Mouse (Mus musculus) liver, postnatal 0 days (tissue): ENCODE measurements around the gene Laptm4a. TPM values are rescaled to one million over a fixed set of nuclear protein-coding genes. Genes with fewer than 3 reads are reported as not detected.
A peak's percentile ranks its signal among the peaks of the same experiment; 100 is the strongest.

ENCODE experiments used
- ATAC-seq: fragments of 200-750 bp; cut with Nextera tagmentation; 2 replicates; pipeline ENCODE4 v1.8.0; 2017; ENCODE audit warnings: mild to moderate bottlenecking, moderate library complexity
- DNase-seq: peaks from one replicate; pipeline ENCODE4 v3.0.0-alpha.2; 2016
- H3K27ac ChIP-seq: fragments of 300-500 bp; sonication (generic); 2 replicates; pipeline ENCODE4 v1.5.1; 2014; ENCODE audit warnings: antibody characterized with exemption, moderate library complexity, mild to moderate bottlenecking, low read depth
- H3K27me3 ChIP-seq: fragments of 300-500 bp; sonication (generic); 2 replicates; pipeline ENCODE4 v1.6.1; 2014; ENCODE audit warnings: low read length, control low read depth, mixed read lengths; ENCODE audit not compliant: insufficient read depth
- H3K36me3 ChIP-seq: fragments of 300-500 bp; sonication (generic); replicated peaks from 2 replicates; pipeline ENCODE4 v1.6.1; 2014; ENCODE audit warnings: mild to moderate bottlenecking, control low read depth, low read length, moderate library complexity, mixed read lengths; ENCODE audit not compliant: insufficient read depth
- H3K4me1 ChIP-seq: fragments of 300-500 bp; sonication (generic); 2 replicates; pipeline ENCODE4 v1.6.1; 2014; ENCODE audit warnings: antibody characterized with exemption, mild to moderate bottlenecking, control low read depth; ENCODE audit not compliant: insufficient read depth
- H3K4me2 ChIP-seq: fragments of 300-500 bp; sonication (generic); 2 replicates; pipeline ENCODE4 v1.6.1; 2014; ENCODE audit warnings: low read depth, mild to moderate bottlenecking, low read length, moderate library complexity, mixed read lengths
- H3K4me3 ChIP-seq: fragments of 300-500 bp; sonication (generic); 2 replicates; pipeline ENCODE4 v1.5.1; 2014; ENCODE audit warnings: low read depth, low read length
- H3K9ac ChIP-seq: fragments of 300-500 bp; sonication (generic); replicated peaks from 2 replicates; pipeline ENCODE4 v1.6.1; 2014; ENCODE audit warnings: mild to moderate bottlenecking, moderate library complexity
- H3K9me3 ChIP-seq: fragments of 300-500 bp; sonication (generic); 2 replicates; pipeline ENCODE4 v1.6.1; 2016; ENCODE audit warnings: mild to moderate bottlenecking, control low read depth, low read length, mixed read lengths
- CTCF ChIP-seq: sonication (generic); IDR thresholded peaks from 2 replicates; pipeline ENCODE4 v1.5.1; 2016; ENCODE audit warnings: antibody characterized with exemption, low read depth
- EP300 ChIP-seq: IDR thresholded peaks from 2 replicates; pipeline ENCODE4 v1.6.1; 2016; ENCODE audit warnings: antibody characterized with exemption, low read depth, mild to moderate bottlenecking
- WGBS: fragments of 180-500 bp; shearing (Covaris S2); extraction: QIAGEN DNeasy Blood & Tissue Kit; methylation state at CpG from one replicate; pipeline ENCODE4 v1.1.7; 2014; ENCODE audit not compliant: insufficient replicate concordance; 5-methylcytosine and 5-hydroxymethylcytosine counted together
- polyA plus RNA-seq: library from polyadenylated mRNA; unstranded; fragments of >200 nt; fragmentation: Nextera tagmentation; extraction: Ambion mirVana; gene quantifications from 2 replicates; pipeline ENCODE4 v1.2.1, GENCODE M21; 2015

The Laptm4a gene
- polyA plus RNA-seq: 125 and 128 TPM in 2 replicates

- Histone ChIP-seq H3K27ac (peak within 1 kb of the TSS; percentile 100), H3K9ac (peak within 1 kb of the TSS; percentile 95), H3K27me3 (no peaks in the 10 kb centered on the region), H3K4me3 (peak within 1 kb of the TSS; percentile 94), H3K4me2 (peak within 1 kb of the TSS; percentile 77), H3K4me1 (peaks cover 11% of the 10 kb centered on the region), H3K36me3 (peaks cover 5% of the 10 kb centered on the region), H3K9me3 (no peaks in the 10 kb centered on the region)
- WGBS: under 1% methylated on average over 73 of the region's 73 CpGs
- DNase-seq (peak; percentile 96), ATAC-seq (peak; percentile 96)
- TF ChIP-seq CTCF: 0 out of 2 replicates have a peak, but pooled peaks have one; percentile 4
- TF ChIP-seq EP300: peak; percentile 69; the same call in 1 of the 2 replicates
Observed at GRCm38 (mm10) chr12:8921394-8922368, at the start of gene Laptm4a. TSS of gene Laptm4a (plus strand) at chr12:8921664.

DNA sequence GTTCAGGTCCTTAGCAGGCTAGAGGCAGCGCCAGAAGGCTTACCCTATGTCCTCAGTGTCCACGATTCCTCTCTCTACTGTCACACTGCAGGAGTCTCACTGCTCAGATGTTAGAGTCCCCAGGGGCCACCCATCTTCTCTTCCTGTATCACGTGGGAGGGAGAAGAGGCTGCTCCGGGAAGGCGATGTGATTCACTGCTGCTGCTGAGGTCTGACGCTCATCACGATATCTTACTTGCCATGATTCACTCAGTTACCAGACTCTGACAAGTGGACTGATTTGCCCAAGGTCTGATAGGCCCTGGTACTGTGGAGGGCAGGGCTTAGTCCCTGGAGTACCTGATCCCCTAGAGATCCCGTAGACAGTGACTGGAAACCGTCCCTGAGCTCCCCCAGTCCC, 45.9 kb upstream of the Laptm4a start:
- Histone ChIP-seq H3K36me3 (no peaks in the 10 kb centered on the region), H3K9ac (no peak overlapping the region), H3K4me3 (no peak overlapping the region), H3K9me3 (no peaks in the 10 kb centered on the region), H3K4me1 (peaks cover 13% of the 10 kb centered on the region), H3K27ac (no peak overlapping the region), H3K4me2 (no peak overlapping the region), H3K27me3 (no peaks in the 10 kb centered on the region)
- 71% methylated on average over 9 of the region's 9 CpGs for WGBS
- DNase-seq (no peak), ATAC-seq (no peak)
- TF ChIP-seq EP300 (no peak), CTCF (no peak)

DNA sequence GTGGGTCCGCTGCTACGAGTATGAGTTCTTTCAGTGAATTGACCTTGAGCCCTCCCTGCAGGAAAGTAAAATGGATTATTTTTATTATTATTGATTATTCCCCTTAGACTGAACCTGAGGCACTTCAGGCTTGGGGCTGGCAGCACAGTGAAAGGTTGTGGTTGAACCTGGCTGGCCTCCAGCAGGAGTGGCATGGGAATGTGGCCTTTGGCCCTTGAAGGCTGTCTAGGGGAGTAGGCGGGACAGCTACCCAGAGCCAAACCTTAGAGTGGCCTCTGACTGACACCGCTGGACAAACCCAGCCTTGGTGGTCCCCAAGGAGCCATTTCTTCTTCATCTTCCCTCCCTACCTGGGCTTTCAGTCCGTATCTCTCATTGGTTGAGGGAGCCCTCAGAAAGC, 44.6 kb upstream of the Laptm4a start:
- no peak overlapping the region for H3K9ac ChIP-seq
- no peak for TF ChIP-seq EP300
- no peak for TF ChIP-seq CTCF
- peak; percentile 79 for DNase-seq
- ATAC-seq: peak; percentile 79
- WGBS: 57% methylated on average over 5 of the region's 5 CpGs
- H3K4me2 ChIP-seq: no peak overlapping the region
- no peaks in the 10 kb centered on the region for H3K9me3 ChIP-seq
- H3K36me3 ChIP-seq: no peaks in the 10 kb centered on the region
- H3K4me1 ChIP-seq: peaks cover 13% of the 10 kb centered on the region
- H3K27ac ChIP-seq: peak overlapping the region; percentile 41; the same call in 1 of the 2 replicates
- H3K4me3 ChIP-seq: no peak overlapping the region
- no peaks in the 10 kb centered on the region for H3K27me3 ChIP-seq

DNA sequence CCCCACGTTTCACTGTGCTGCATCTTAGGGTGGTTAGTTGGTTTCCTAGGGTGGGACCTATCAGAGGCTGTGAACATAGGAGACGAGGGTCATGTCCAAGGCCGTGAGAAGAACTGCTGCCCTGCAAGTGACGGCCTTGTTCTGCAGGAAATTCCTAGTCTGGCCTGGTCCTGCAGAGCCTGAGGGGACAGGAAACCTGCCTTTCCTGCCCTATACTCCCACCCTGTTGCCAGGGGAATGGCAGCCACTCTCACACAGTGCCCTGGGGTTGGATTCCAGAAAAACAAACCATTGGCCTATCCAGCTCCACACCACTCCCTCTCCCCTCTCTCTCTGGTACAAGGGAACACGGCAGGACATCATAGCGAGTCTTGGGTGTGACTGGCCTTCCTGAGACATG, 44.1 kb upstream of the Laptm4a start:
- Histone ChIP-seq H3K27me3 (no peaks in the 10 kb centered on the region), H3K4me2 (no peak overlapping the region), H3K36me3 (no peaks in the 10 kb centered on the region), H3K4me1 (peaks cover 13% of the 10 kb centered on the region), H3K4me3 (no peak overlapping the region), H3K27ac (peak overlapping the region; percentile 41; the same call in 1 of the 2 replicates), H3K9ac (no peak overlapping the region), H3K9me3 (no peaks in the 10 kb centered on the region)
- ATAC-seq (no peak), DNase-seq (no peak)
- WGBS: 56% methylated on average over 6 of the region's 6 CpGs
- TF ChIP-seq CTCF: no peak
- no peak for TF ChIP-seq EP300

DNA sequence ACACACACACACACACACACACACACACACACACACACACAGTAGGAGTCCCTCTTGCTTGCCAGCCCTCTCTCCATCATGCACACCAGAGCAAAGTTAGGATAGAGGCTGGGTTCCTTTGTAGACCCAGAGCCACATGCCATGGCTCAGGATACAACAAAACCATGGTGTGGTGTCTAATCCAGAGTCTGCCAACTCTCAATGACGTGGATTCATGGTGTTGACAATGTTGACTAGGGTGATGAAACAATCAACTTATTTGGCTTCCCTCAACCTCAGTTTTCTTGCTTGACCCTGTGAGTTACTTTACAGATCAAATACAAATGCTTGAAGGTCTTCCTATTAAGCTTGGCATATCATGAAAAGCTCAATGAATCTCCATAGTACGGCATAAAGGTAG, 42.7 kb upstream of the Laptm4a start:
- peak; percentile 53 for ATAC-seq

DNA sequence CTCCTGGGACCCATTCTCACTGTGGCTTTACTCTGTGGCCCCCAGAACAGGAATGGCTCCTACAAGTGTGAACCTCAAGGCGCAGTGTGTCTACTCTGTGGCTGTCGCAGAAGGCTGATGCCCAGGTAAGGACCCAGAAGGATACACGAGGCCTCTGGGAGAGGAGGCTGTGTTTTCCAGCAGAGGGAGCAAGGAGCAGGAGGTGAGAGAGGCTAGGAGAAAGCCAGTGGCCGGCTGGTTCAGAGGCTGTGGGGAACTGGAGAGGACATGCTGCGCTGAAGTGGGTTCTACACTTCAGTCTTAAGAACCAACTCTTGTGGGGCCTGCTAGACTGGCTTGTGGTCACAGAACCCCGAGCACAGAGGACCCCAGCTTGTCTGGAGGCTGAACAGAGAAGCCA, 42.1 kb upstream of the Laptm4a start:
- Histone ChIP-seq H3K4me1 (peaks cover 13% of the 10 kb centered on the region), H3K4me2 (no peak overlapping the region), H3K27ac (no peak overlapping the region), H3K27me3 (no peaks in the 10 kb centered on the region), H3K36me3 (no peaks in the 10 kb centered on the region), H3K9ac (no peak overlapping the region), H3K4me3 (no peak overlapping the region), H3K9me3 (no peaks in the 10 kb centered on the region)
- TF ChIP-seq EP300 (no peak), CTCF (peak; percentile 39)
- WGBS: 55% methylated on average over 6 of the region's 6 CpGs
- no peak for ATAC-seq
- DNase-seq: no peak

More for the DNA sequence above, 42.7 kb upstream of the Laptm4a start:
- H3K9ac ChIP-seq: no peak overlapping the region
- no peak overlapping the region for H3K27ac ChIP-seq
- H3K27me3 ChIP-seq: no peaks in the 10 kb centered on the region
- no peaks in the 10 kb centered on the region for H3K36me3 ChIP-seq
- no peak for DNase-seq
- H3K9me3 ChIP-seq: no peaks in the 10 kb centered on the region
- no peak overlapping the region for H3K4me2 ChIP-seq
- H3K4me1 ChIP-seq: peaks cover 13% of the 10 kb centered on the region
- TF ChIP-seq CTCF: no peak
- TF ChIP-seq EP300: no peak
- WGBS: 77% methylated on average over 2 of the region's 2 CpGs
- H3K4me3 ChIP-seq: no peak overlapping the region
